Mouse (Mus musculus): ENCODE results near the gene Prkcq.

Prkcq gene

DNA sequence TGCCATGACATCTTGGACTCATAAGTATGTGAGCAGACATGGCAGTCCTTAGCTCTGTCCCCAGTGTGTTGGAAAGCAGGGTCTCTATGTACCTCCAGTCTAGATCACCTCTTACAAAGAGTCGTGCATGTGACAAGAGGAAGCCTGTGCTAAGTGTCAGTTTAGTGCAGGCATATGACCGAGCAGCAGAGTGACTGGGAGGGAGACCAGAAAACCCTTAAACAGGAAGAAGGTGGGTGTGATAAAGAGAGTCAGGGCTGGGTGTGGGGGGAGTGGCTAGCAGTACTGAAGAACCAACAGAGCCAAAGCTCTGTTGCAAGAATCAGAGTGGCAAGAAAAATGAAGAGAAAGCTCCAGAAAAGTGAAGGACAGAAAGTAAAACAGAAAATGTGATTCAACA, 15.3 kb downstream of the Prkcq start:
- DNase-seq = peak; percentile 40

DNA sequence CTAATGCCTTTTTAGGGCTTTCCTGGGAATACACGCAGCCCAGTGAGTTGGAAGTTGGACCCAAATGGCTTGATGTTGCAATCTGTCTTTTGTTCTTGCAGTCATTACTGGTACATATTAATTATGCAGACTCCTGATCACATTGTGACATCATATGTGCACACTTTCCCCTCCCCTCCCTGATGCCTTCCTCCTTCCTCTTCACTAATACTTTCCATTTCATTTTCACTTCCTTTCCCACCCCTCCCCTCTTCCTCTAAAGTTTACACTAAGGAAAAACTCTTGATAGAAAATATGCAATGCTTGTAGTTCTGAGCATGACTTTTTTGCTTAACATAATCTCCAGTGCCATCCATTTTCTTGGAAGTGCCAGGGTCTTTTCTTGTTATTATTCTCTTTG, 16.4 kb downstream of the Prkcq start:
- no peak for DNase-seq

DNA sequence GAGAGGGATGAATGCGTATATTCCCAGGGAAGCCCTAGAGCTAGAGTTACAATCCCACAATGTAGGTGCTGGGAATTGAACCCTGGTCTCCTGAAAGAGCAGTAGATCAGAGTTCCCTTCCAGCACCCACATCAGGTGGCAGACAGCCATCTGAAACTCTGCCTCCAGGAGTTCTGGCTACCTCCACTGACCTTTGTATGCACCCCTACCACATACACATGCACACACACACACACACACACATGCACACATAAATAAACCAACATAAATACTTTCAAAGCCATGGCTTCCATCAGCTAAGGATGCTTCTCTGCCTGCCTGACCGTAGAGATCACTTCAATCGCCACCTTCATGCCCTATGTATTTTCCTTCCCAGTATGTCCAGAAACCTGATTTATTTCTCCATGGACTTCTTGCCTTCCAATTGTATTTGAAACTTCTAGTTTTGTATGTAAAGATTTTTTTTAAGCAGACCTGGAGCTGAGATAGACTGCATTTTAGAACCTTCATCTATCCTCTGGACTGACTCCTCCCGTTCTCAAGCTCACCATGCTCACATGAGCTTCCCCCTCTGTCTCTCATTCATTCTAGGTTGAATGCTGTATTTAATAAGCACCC, 17.4 kb downstream of the Prkcq start:
- DNase-seq = no peak

DNA sequence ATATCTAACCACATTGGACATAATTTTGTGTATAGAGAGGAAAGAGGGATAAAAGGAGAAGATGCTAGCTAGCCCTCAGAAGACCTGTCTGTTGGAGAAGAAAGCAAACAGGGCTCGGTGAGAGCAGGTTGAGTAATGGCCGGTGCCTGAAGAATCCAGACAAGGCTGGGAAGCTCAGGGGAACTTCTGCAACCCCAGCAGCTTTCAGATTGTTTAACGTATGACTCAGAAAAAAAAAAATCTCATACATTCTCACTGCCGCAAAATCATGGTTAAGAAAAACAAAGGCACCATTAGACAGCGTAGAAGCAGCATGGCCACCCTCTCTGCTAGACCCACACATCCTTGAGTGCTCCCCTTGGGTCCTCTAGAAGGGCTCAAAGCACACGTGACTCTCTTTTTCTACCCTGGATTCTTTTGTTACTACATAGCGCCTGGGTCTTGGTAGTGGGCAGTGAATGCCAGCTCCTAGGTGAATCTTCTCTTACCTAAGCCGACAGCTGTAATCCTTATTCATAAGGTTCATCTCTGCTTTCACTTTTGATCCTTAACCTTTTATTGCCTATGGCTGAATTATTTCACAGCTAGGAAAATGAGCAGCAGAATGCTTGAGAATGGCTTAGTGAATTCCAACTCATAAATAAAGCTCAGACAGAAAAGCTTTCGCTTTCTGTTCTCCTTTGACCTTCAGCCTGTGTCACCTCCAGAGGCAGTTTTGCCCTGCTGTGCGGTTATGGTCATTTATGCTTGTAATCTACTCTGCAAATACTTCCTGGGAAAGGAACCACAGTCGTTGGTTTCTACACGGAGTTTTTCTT, 20.6 kb downstream of the Prkcq start:
- DNase-seq = no peak

DNA sequence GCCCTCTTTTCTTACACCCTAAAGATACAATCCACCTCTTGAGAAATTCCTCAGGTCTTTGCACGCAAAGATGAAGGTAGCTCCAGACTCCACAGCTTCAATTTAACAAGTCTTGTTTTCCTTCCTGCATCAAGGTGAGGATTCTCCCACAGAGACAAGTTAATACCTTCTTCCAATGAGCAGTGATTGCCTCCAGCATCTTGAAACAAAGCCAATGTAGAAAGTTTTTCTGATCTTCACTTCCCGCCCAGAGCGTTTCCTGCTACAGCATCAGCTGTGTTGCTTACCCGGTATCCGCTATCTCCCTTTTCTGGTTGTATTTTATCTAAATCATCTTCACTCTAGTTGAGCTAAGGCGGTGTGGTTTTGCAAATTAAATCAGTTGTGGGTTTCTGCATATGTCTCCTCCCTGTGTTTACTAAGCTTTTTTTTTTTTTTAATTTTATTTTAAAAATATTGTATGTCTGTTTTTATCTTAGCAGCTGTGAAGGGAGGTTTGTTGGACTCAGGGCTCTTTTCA, 21.3 kb downstream of the Prkcq start:
- no peak for DNase-seq

DNA sequence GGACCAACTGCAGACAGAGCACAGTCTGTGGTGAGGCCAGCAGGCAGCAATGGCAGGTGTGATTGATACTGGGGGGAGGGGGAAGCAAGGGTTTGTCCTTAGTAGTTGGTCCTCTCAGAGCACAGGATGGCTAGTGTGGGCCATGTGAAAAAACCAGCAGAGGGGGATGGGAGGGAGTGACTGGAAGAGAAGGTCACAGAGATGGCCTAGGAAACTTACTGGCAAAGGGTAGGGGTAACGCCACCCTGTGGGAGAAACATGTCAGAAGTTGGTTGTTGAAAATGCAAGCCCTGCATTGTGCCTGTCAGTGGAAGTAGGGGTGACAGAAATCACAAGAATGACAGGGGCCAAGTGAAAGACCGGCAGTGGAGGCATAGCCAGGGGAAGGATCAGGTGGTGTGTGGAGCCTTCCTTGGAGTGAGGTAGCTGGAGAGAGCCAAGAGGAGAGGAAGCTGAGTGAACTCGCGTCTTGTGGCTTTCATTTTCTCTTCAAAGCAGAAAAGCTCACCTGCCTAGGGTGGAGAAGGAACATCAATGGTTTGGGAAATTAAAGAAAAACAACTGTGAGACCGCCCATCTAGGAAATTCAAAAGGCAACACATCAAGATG, 22.9 kb downstream of the Prkcq start:
- no peak for DNase-seq

DNA sequence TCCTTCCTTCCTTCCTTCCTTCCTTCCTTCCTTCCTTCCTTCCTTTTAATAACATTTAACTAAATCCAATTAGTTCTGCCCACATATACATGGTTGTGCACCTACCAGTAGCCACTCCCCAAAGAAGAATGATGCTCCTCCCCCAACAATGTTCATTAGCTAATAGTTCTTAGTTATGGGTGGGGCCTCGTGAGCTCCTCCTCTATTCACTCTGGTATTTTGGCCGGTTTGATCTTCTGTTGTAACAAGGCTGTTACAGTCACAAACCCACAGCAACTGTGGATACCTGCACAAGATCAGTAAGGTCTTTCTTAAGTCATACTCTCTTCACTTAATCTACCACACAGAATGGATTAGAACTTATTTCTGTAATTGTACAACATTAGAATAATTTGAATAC, 24.2 kb downstream of the Prkcq start:
- DNase-seq = no peak

DNA sequence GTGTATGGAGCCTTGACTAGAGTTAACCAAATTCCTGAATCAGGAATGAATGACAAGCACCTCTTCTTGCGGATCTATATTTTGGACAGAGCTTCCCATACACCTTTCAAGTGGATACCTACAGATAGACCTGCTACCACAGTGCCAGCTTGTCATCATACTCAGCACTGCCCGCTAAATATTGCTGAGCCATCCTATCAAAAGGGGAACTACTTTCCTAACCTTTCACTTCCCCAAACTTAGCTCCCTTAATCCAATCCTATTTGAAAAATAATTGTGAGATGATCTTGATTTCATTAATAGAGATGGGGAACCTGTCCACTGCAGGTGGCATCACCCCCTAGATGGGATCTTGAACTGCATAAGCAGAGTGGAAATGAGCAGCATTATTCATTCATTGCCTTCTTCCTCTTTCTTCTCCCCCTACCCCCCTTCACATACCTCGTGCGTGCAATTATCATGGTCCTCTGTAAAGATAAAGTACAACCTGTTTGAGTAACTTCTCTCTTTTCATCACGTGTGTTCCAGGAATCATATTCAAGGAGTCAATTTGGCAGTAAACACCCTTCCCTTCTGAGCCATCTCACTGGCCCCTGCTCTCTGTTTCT, 25.1 kb downstream of the Prkcq start:
- no peak for DNase-seq

DNA sequence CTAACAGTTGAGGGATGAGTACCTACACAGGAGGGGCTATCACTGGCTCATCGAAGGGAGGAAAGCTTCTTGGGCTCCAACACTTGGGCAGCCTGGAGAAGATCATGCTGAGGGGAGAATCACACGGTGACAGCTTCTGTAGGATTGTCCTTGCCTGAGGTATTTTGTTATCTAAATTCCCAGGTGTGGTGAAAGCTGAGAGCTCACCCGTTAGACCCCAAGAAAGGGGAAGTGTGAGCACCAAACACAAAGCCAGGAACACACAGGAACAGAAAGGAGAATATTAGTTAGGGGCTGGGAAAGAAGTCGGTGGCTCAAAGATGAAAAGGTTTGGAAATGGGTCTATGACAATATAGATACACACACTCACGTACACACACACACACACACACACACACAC, 27.7 kb downstream of the Prkcq start:
- no peak for DNase-seq

DNA sequence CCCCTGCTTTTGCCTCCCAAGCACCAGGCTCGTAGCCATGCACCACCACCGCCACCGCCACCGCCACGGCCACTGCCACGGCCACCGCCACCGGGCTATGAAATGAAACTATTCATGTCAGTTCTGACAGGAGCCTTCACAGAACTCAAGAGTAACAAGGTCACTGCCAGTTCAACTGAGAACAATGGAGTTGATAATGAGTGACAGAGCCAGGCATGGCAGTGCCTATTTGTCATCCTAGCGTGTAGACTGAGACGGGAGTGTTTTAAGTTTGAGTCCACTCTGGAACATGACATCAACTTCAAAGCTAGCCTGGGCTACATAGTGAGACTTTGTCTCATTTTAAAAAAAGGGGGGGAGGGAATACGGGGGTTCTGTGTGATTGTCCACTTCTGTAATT, 30.9 kb downstream of the Prkcq start:
- no peak for DNase-seq

DNA sequence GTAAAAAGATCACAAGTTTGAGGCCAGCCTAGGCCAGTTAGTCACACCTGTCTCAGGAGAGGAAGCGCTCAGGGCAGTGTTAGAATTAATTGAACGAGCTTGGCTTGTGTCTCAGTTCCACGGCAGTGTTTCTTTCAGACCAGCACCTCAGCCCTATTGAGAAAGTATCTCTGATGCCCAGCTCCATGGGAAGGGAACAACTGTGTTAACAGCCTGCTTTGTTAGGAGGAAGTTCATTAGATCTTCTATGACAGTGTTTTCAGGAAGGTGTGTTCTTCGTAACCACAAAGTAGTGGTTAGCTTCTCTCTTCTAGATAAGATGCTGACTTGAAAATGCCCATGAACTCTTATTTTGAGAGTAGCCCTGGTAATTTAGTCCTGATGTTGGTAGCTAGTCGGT, 31.4 kb downstream of the Prkcq start:
- DNase-seq = no peak

DNA sequence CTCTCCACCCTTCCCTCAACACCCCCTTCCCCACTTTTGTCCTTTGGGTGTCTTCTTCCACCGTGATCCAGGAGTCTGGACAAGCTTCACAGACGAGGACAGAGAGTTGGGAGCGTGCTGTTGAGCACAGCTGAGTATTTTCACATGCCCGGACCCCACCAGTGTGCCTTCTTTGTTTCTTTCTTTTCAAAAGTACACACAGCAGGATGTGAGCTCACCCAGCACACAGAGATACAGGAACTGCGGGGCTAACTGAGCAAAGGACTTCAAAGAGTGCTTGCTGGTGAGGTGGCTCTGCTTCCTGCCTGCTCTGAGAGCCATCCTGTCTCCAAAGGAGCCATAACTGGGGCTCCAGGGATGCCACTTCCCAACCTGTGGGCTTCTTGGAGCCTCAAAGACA, 32.3 kb downstream of the Prkcq start:
- no peak for DNase-seq

DNA sequence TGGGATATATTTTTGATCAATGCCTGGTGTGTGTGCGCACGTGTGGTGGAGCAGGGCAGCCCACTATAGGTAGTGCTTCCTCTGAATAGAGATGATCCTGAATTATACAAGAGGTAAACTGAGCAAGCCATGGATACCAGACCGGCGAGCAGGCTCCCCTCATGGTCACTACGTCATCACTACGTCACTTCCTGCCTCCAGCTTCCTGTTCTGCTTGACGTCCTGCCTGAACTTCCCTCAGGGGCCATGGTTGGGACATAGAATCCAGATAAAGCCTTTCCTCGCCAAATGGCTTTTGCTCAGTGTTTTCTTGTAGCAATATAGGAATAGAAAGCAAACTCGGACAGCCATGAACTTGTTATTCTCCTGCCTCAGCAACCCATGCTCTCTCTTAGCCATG, 33.1 kb downstream of the Prkcq start:
- no peak for DNase-seq

DNA sequence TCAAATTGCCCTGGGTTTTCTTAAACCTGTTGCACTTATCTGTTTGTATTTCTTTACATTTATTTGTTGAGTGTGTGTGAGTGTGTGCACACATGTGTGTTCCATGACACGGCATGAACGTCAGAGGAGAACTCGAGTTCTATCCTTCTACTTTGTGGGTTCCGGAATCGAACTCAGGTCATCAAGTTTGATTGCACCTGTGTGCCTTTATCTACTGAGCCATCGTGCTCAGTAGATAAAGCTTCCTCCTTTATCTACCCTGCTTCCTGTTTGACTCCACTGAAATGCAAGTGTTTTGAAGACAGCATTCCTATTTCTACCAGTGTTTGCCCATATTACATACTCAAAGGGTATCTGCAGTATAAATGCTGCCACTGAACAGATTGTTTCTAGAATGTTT, 33.8 kb downstream of the Prkcq start:
- no peak for DNase-seq

DNA sequence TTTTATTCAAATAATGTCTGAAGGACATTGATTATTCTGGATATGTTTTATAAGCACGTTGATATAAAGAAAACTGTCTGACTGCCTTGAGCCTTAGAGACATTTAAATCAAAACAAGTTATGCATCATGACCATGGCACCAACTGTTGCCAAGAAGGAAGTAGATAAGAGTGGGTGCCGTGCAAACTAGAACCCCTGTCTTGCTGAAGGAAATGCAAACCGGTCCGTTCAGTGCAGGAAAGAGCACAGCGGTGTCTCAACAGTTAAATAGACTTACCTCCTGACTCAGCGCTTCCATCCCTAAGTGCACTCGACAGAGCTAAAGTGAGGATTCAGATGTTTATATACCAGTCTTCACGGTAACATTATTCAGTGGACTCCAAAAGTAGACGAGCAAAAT, 36.4 kb downstream of the Prkcq start:
- no peak for DNase-seq

DNA sequence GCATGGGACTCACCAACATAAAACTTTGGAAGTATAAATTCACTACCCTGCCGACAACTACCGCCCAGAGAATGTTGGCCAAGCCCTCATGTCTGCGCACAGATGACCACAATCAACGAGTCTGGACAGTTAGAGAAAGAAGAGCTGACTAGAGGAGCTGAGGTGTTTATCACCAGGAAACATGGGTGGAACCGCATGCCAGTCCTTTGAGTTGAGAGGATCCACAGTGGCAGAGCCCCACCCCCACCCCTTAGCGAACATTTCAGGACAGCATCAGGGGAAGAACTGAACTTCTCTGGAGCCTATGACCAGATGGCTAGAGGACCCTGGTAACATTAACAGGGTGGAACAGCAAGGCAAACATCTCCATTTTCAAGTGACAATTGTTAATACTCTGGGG, 37.4 kb downstream of the Prkcq start:
- peak; percentile 26 for DNase-seq

DNA sequence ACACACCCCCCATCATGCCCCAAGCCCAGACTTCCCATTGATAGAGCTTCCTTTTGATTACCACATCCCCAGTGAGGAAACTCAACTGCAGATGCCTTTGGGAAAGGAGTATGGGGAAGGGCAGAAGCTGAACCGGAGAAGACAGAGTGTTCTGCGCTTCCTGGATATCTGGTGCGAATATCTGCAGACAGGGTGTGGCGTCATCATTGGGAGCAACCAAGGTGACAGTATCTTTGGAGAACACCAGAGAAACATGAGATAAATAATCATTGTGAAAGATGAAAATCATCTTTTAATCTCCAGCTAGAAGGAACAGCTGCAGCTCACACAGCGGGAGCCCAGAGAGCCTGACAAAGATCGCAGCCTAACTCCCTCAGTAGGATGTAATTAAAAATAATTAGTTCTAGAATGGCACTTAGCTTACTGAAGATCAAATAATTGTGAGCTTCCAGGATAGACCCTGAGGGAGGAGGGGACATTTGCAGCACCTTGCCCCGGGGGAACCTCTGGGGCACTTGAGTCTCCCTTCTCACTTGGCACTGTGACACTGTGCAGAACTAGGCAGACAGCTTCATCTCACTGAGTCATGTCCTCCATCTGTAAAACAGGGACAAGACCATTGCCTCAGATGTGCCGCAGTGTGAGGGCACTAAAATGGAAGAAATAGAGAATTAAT, 38.5 kb downstream of the Prkcq start:
- no peak for DNase-seq

DNA sequence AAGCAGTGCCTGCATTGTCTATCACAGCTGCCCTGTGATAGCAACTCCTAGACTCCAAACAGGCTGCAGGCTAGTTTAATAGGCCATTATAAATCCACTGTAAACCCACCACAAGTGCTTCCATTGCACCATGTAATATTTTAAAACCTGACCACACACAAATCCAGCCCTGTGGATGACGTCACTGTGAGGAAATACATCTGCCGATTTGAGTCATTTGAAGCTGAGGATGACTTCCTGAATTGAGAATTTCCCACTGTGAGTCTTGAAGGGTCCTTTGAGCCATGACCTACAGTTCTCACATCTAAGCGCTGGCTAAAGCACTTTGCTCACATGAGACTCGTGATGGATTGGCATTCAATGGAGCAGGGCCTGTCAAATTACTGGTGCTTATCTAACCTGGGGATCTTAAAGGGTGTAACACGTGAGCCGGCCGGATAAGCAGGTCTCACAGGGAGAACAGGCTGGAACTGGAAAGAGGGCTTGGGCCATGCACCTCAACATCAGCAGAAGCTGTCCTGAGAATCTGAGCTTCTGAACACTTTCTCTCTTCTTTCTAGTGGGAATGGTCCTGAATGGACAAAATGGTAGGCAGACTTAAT, 40.2 kb downstream of the Prkcq start:
- no peak for DNase-seq

DNA sequence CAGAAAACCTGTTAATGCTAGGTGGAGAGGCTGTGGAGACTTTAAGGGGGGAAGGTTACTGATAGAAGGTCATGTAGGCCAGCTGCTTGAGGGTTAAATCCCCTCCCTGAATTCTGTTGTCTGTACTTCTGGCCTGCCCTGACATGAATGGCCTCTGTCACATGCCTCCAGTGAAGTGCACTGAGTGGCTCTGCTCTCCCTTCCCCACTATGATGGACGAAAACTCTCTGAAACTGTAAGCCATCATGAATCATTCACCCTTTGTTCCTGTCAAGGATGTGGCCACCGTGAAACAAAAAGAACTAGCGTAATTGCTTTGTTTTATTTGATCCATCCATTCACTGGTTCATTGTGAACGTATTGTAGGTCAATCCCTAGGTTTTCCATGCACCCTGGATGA, 44.5 kb downstream of the Prkcq start:
- no peak for DNase-seq

DNA sequence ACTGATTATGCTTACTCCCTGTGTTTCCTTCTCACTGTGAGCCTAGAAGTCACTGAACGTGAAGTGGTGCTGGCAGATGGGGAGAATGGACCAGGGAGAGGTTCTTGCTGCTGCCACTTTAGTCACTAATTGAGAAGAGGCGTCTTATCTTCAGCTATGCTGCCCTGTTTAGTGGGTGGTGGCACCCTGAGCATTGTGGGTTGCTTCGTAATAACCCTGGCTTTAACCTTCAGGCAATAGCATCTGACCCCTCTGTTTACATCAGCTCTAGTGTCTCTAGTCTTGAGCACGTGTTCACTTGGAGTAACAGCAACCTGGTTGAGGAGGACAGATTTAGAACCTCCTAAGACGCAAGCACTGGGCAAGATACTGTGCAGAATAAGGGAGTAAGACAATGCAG, 44.9 kb downstream of the Prkcq start:
- no peak for DNase-seq

DNA sequence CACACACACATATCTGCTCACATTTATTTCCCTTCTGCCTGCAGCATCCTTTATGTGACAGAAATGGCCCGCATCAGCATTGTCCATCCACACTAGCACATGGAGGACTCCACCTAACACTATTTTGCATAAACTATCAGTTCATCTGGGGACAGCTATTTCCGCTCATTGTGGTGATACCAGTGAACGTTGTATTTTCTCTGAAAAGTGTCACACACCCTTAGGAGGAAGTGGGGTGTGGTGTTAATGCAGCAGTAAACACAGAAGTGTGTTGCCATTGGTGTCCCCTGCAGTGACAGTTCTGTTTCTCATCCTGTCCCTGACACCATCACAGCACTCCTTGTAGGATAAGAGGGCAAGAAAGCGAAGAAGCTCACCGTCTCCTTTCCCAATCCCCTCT, 46.2 kb downstream of the Prkcq start:
- no peak for DNase-seq

DNA sequence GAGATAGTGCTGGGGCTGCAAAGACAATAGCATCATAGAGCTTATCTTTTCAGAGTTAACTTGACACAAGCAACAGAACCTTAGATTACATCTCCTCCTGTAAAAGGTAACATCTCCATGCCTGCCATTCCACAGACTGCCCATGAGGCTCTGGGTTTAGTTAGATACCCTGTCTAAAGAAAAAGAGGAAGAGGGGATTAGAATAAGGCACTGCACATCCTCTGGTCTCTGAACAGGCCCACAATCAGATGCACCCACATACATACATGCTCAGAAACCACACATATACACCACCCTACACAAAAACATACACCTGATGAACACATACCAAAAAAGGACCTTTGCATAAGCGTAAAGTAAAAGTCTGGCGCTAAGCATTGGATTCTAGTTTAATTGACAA, 47.4 kb downstream of the Prkcq start:
- no peak for DNase-seq
